Comparison of ENCODE assay signal across 14 mouse cellular contexts in the genomic region with DNA sequence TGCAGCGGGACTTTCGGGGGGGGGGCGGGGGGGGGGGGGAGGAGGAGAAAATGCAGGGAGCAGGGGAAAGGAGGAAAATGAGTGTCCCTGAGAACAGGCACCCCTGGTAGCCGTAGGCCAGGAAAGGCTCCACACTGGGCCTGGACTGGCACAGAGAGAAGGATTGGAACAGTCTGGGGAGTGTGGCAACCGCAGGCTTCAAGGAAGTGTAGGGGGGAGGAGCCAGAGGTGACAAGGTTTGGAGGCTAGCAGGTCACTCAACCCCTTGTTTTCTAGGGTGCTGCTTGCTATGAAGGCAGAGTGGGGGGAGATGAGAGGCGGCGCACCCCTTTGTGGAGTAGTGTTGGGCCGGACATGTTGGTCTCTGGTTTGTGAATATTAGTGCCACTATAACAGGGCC.
"Had no signal": no experiment of that assay in that cellular context is flagged by ENCODE, and none has a peak within 500 bp of the region (broad histone marks: within the 10 kb centered on the region; RNA-seq: fewer than 3 reads in every experiment).

No protein-coding gene starts in this region.

- H3K36me3 ChIP-seq: liver, embryonic 12.5 days; midbrain, embryonic 12.5 days; neural tube, embryonic 13.5 days had no signal

- ATAC-seq: liver, embryonic 12.5 days; midbrain, embryonic 16.5 days had no signal

- H3K4me3 ChIP-seq: kidney, embryonic 15.5 days; left cerebral cortex, adult 2 months; limb, embryonic 15.5 days; liver, embryonic 12.5 days; megakaryocyte, embryonic 14.5 days; midbrain, embryonic 12.5 days; neural tube, embryonic 13.5 days had no signal

- H3K27ac ChIP-seq: kidney, embryonic 15.5 days; left cerebral cortex, adult 2 months; limb, embryonic 15.5 days; liver, embryonic 12.5 days; midbrain, embryonic 12.5 days; neural tube, embryonic 13.5 days had no signal

- H3K4me2 ChIP-seq: kidney, embryonic 15.5 days; limb, embryonic 15.5 days; liver, embryonic 12.5 days; lung, embryonic 14.5 days; midbrain, embryonic 12.5 days; neural tube, embryonic 13.5 days had no signal

- H3K27me3 ChIP-seq: kidney, embryonic 15.5 days; limb, embryonic 15.5 days; liver, embryonic 12.5 days; neural tube, embryonic 13.5 days had no signal

- DNase-seq: kidney, postnatal 14 days; lung, embryonic 14.5 days; right cerebral cortex, postnatal 4 days; spleen, adult 18-20 months; thymus, adult 18-20 months; thymus, postnatal 14 days had no signal

- H3K9ac ChIP-seq: kidney, embryonic 15.5 days; limb, embryonic 15.5 days; liver, embryonic 12.5 days; lung, embryonic 14.5 days; midbrain, embryonic 12.5 days; neural tube, embryonic 13.5 days had no signal

- H3K9me3 ChIP-seq: kidney, embryonic 15.5 days; limb, embryonic 15.5 days; liver, embryonic 12.5 days; midbrain, embryonic 12.5 days; neural tube, embryonic 13.5 days had no signal
